Mouse (Mus musculus): ENCODE measurements around the gene Slc32a1.

GRCm38 (mm10) chr2:158579979-158580378, 30.6 kb upstream of the Slc32a1 start:
- TF ChIP-seq POLR2A (IDR thresholded peaks at IDR 0.05; ENCODE audit: low read depth, low read length) = no peak
- TF ChIP-seq CTCF (IDR thresholded peaks at IDR 0.05; ENCODE audit: borderline replicate concordance, insufficient read depth, low read length) = no peak
